Comparison of ENCODE assay signal across 31 mouse cellular contexts in the genomic region with DNA sequence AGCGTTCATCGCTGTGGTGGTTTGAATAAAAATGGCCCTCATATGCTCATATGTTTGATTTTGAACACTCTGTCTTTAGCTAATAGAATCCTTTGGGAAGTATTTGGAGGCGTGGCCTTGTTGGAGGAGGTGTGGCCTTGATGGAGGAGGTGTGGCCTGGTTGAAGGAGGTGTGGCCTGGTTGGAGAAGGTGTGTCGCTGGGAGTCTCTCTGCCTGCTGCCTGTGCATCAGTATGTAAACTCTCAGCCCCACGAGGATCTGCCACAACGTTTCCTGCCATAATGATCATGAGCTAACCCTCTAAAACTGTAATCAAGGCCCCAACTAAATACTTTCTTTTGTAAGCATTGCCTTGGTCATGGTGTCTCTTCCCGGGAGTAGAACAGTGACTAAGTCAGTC. TPM values are rescaled to one million over a fixed set of nuclear protein-coding genes. Genes with fewer than 3 reads are reported as not detected.
DNase-seq lines count a peak whose midpoint lies in the region; ATAC-seq and TF ChIP-seq lines count a peak whose summit lies in the region.
"Had no signal": no experiment of that assay in that cellular context is flagged by ENCODE, and none has a peak within 500 bp of the region (broad histone marks: within the 10 kb centered on the region; RNA-seq: fewer than 3 reads in every experiment).

No protein-coding gene starts in this region.

- TF ChIP-seq POLR2A in embryonic fibroblast, embryonic 13.5 days (IDR thresholded peaks at IDR 0.05; ENCODE audit: low read depth, low read length): no peak

- no peaks in the 10 kb centered on the region for H3K36me3 ChIP-seq in lung, postnatal 0 days (ENCODE audit: insufficient read depth, low read length)
- H3K36me3 ChIP-seq: embryonic facial prominence, embryonic 10.5 days; embryonic facial prominence, embryonic 13.5 days; forebrain, embryonic 10.5 days; G1E; hindbrain, embryonic 10.5 days; hindbrain, embryonic 13.5 days; intestine, embryonic 15.5 days had no signal

- TF ChIP-seq CTCF in embryonic fibroblast, embryonic 13.5 days (IDR thresholded peaks at IDR 0.05; ENCODE audit: borderline replicate concordance, insufficient read depth, low read length): no peak
- TF ChIP-seq CTCF in lung, postnatal 0 days (IDR thresholded peaks at IDR 0.05): no peak
- no peak for TF ChIP-seq CTCF in gastrocnemius, adult 2 months (IDR thresholded peaks at IDR 0.05)

- H3K4me3 ChIP-seq in embryonic fibroblast, embryonic 13.5 days (ENCODE audit: insufficient read depth, low read length): no peak overlapping the region
- H3K4me3 ChIP-seq in lung, postnatal 0 days (ENCODE audit: low read depth, low read length): no peak overlapping the region
- H3K4me3 ChIP-seq in gastrocnemius, adult 2 months: no peak overlapping the region
- H3K4me3 ChIP-seq: embryonic facial prominence, embryonic 10.5 days; embryonic facial prominence, embryonic 13.5 days; forebrain, embryonic 10.5 days; forebrain, embryonic 13.5 days; heart, adult 2 months; hindbrain, embryonic 10.5 days; hindbrain, embryonic 13.5 days; intestine, embryonic 15.5 days had no signal

- no peaks in the 10 kb centered on the region for H3K27me3 ChIP-seq in lung, postnatal 0 days (replicated peaks; ENCODE audit: insufficient read depth, low read length)
- H3K27me3 ChIP-seq: embryonic facial prominence, embryonic 13.5 days; forebrain, embryonic 13.5 days; hindbrain, embryonic 13.5 days; intestine, embryonic 15.5 days had no signal

- no peak for TF ChIP-seq EP300 in lung, postnatal 0 days (IDR thresholded peaks at IDR 0.05)

- intact Hi-C loops in gastrocnemius, adult 2 months (cut with DNase I): no loop called here

- peak overlapping the region; percentile 15; the same call in 1 of the 2 replicates for H3K27ac ChIP-seq in embryonic fibroblast, embryonic 13.5 days (ENCODE audit: insufficient read depth, low read length)
- H3K27ac ChIP-seq in lung, postnatal 0 days (ENCODE audit: low read length): no peak overlapping the region
- no peak overlapping the region for H3K27ac ChIP-seq in gastrocnemius, adult 2 months
- H3K27ac ChIP-seq: embryonic facial prominence, embryonic 10.5 days; embryonic facial prominence, embryonic 13.5 days; forebrain, embryonic 10.5 days; forebrain, embryonic 13.5 days; heart, adult 2 months; hindbrain, embryonic 10.5 days; hindbrain, embryonic 13.5 days; intestine, embryonic 15.5 days had no signal

- 68% methylated on average over 7 of the region's 7 CpGs for WGBS in lung, postnatal 0 days

- peaks cover 4% of the 10 kb centered on the region; the same call in 1 of the 2 replicates for H3K4me1 ChIP-seq in embryonic fibroblast, embryonic 13.5 days (ENCODE audit: control insufficient read depth, insufficient read depth, low read length)
- H3K4me1 ChIP-seq in lung, postnatal 0 days (ENCODE audit: insufficient read depth, low read depth, low read length): no peaks in the 10 kb centered on the region
- H3K4me1 ChIP-seq: embryonic facial prominence, embryonic 10.5 days; forebrain, embryonic 13.5 days; hindbrain, embryonic 10.5 days; hindbrain, embryonic 13.5 days had no signal

- no peak for ATAC-seq in lung, postnatal 0 days
- ATAC-seq: forebrain, embryonic 13.5 days; forebrain, embryonic 16.5 days; hindbrain, embryonic 16.5 days; intestine, embryonic 15.5 days had no signal

- no peak overlapping the region for H3K4me2 ChIP-seq in lung, postnatal 0 days (replicated peaks; ENCODE audit: low read depth, low read length)
- H3K4me2 ChIP-seq: embryonic facial prominence, embryonic 13.5 days; forebrain, embryonic 13.5 days; heart, embryonic 11.5 days; hindbrain, embryonic 13.5 days; intestine, embryonic 15.5 days had no signal

- peak; percentile 79 for DNase-seq in heart, adult 11 months
- DNase-seq in heart, adult 8-10 months (ENCODE audit: low spot score): no peak
- DNase-seq in 3134 (ENCODE audit: extremely low read depth, insufficient read length, low spot score) (peak; percentile 70), NIH3T3 (ENCODE audit: low read depth) (peak; percentile 38)
- DNase-seq in lung, postnatal 0 days (ENCODE audit: low spot score): no peak
- no peak for DNase-seq in gastrocnemius, adult 2 months
- DNase-seq: adrenal gland, adult 2 months; adrenal gland, postnatal 25 days; cerebellum, adult 11-12 months; cerebellum, adult 8-10 months; cerebellum, postnatal 10 days; cerebellum, postnatal 36 days; embryo, embryonic 11 days; gastrocnemius, postnatal 25 days; heart, adult 2 months; heart, postnatal 36 days; kidney, adult 11 months had no signal

- H3K9ac ChIP-seq in lung, postnatal 0 days (replicated peaks; ENCODE audit: low read depth): no peak overlapping the region
- H3K9ac ChIP-seq: embryonic facial prominence, embryonic 13.5 days; forebrain, embryonic 13.5 days; hindbrain, embryonic 13.5 days; intestine, embryonic 15.5 days had no signal

- H3K9me3 ChIP-seq in lung, postnatal 0 days (ENCODE audit: low read length): no peaks in the 10 kb centered on the region
- H3K9me3 ChIP-seq: embryonic facial prominence, embryonic 10.5 days; embryonic facial prominence, embryonic 13.5 days; forebrain, embryonic 10.5 days; hindbrain, embryonic 10.5 days; hindbrain, embryonic 13.5 days; intestine, embryonic 15.5 days had no signal

RNA-seq across cellular contexts. Expression of a gene that starts 26.6 kb away (rescaled TPM):
- under 1 TPM in 2 of 4 experiments, not detected in 2; 0.06 to 0.09 TPM for total RNA-seq in heart, adult 8-10 months (2022)
- 0.15 TPM in 1 of 2 replicates, not detected in the other for polyA plus RNA-seq in embryonic fibroblast, embryonic 13.5 days (2011; ENCODE audit: insufficient read length, low read depth, missing spikeins)
- polyA plus RNA-seq in lung, postnatal 0 days (2015; fragmentation: Nextera tagmentation; extraction: Ambion mirVana): 0.50 and 0.82 TPM in 2 replicates
- total RNA-seq in gastrocnemius, adult 2 months (2021): not detected
- total RNA-seq: CH12.LX; G1E; gastrocnemius, adult 8-10 months; gastrocnemius, postnatal 25 days; heart, postnatal 36 days had no signal
- polyA plus RNA-seq: forebrain, embryonic 16.5 days; G1E; heart, embryonic 11.5 days had no signal

RNA-seq across cellular contexts. Expression of a gene that starts 58.1 kb away (rescaled TPM):
- total RNA-seq in heart, adult 8-10 months (2022): 10 to 100 TPM; 50.4 to 54.8 (median 52.8) TPM
- 126 and 140 TPM in 2 replicates for polyA plus RNA-seq in embryonic fibroblast, embryonic 13.5 days (2011; ENCODE audit: insufficient read length, low read depth, missing spikeins)
- 107 and 108 TPM in 2 replicates for polyA plus RNA-seq in lung, postnatal 0 days (2015; fragmentation: Nextera tagmentation; extraction: Ambion mirVana)
- total RNA-seq in gastrocnemius, adult 2 months (2021): 10 to 100 TPM; 25.8 to 26.2 TPM
- total RNA-seq: G1E had no signal

Comparison
In these comparisons a context has a peak if more than half of its experiments do, and no peak if none do; other contexts are left out.
1. DNase-seq: peak in heart, adult 11 months (single experiment), 3134 (single experiment) and NIH3T3 (single experiment); none in heart, adult 8-10 months (single experiment), lung, postnatal 0 days (single experiment) and gastrocnemius, adult 2 months (single experiment).